Mouse (Mus musculus): ENCODE results near the gene Epb42. TPM values are rescaled to one million over a fixed set of nuclear protein-coding genes. Genes with fewer than 3 reads are reported as not detected.

The Epb42 gene
- total and polyA plus RNA-seq, 3 experiments = 0.09 to 0.41 TPM; not detected in 1

GRCm38 (mm10) chr2:121067116-121067515, 30.2 kb upstream of the Epb42 start:
- H3K27ac ChIP-seq = no peak overlapping the region
- H3K9ac ChIP-seq (ENCODE audit: low read depth, low read length) = no peak overlapping the region
- no peak for DNase-seq
- intact Hi-C loops (cut with DNase I) = no loop called here
- no peaks in the 10 kb centered on the region for H3K79me2 ChIP-seq (replicated peaks; ENCODE audit: control insufficient read depth, insufficient read depth, low read length)
- TF ChIP-seq CTCF (IDR thresholded peaks at IDR 0.05) = no peak
- no peak for TF ChIP-seq POLR2A (IDR thresholded peaks at IDR 0.05; ENCODE audit: insufficient read depth, low read depth, low read length)
- TF ChIP-seq EP300 (IDR thresholded peaks at IDR 0.05; ENCODE audit: insufficient read depth, low read depth, low read length) = no peak
- H3K4me3 ChIP-seq = no peak overlapping the region
- no peaks in the 10 kb centered on the region for H3K27me3 ChIP-seq (ENCODE audit: control insufficient read depth, insufficient read depth, low read length)
- H3K4me1 ChIP-seq (ENCODE audit: control insufficient read depth, insufficient read depth, low read length) = no peaks in the 10 kb centered on the region
- no peaks in the 10 kb centered on the region for H3K36me3 ChIP-seq (ENCODE audit: control insufficient read depth, insufficient read depth, low read length)
- WGBS = 60% methylated on average over 4 of the region's 4 CpGs

GRCm38 (mm10) chr2:121061315-121061714, 24.4 kb upstream of the Epb42 start:
- no peak for DNase-seq
- TF ChIP-seq POLR2A (IDR thresholded peaks at IDR 0.05; ENCODE audit: insufficient read depth, low read depth, low read length) = no peak
- TF ChIP-seq EP300 (IDR thresholded peaks at IDR 0.05; ENCODE audit: insufficient read depth, low read depth, low read length) = no peak
- no peak for TF ChIP-seq CTCF (IDR thresholded peaks at IDR 0.05)
- H3K4me3 ChIP-seq = no peak overlapping the region
- intact Hi-C loops (cut with DNase I) = no loop called here
- no peaks in the 10 kb centered on the region for H3K27me3 ChIP-seq (ENCODE audit: control insufficient read depth, insufficient read depth, low read length)
- H3K27ac ChIP-seq = no peak overlapping the region
- H3K36me3 ChIP-seq (ENCODE audit: control insufficient read depth, insufficient read depth, low read length) = no peaks in the 10 kb centered on the region
- no peaks in the 10 kb centered on the region for H3K4me1 ChIP-seq (ENCODE audit: control insufficient read depth, insufficient read depth, low read length)
- H3K9ac ChIP-seq (ENCODE audit: low read depth, low read length) = no peak overlapping the region
- 84% methylated on average over 2 of the region's 2 CpGs for WGBS
- no peaks in the 10 kb centered on the region for H3K79me2 ChIP-seq (replicated peaks; ENCODE audit: control insufficient read depth, insufficient read depth, low read length)

GRCm38 (mm10) chr2:121057997-121058396, 21.1 kb upstream of the Epb42 start:
- 49% methylated on average over 6 of the region's 6 CpGs for WGBS
- H3K4me3 ChIP-seq = no peak overlapping the region
- intact Hi-C loops (cut with DNase I) = no loop called here
- no peak overlapping the region for H3K9ac ChIP-seq (ENCODE audit: low read depth, low read length)
- H3K27me3 ChIP-seq (ENCODE audit: control insufficient read depth, insufficient read depth, low read length) = 0 out of 2 replicates have a peak, but pooled peaks cover 2% of the 10 kb centered on the region
- TF ChIP-seq EP300 (IDR thresholded peaks at IDR 0.05; ENCODE audit: insufficient read depth, low read depth, low read length) (no peak), POLR2A (IDR thresholded peaks at IDR 0.05; ENCODE audit: insufficient read depth, low read depth, low read length) (no peak), CTCF (IDR thresholded peaks at IDR 0.05) (no peak)
- H3K27ac ChIP-seq = no peak overlapping the region
- H3K79me2 ChIP-seq (replicated peaks; ENCODE audit: control insufficient read depth, insufficient read depth, low read length) = no peaks in the 10 kb centered on the region
- H3K4me1 ChIP-seq (ENCODE audit: control insufficient read depth, insufficient read depth, low read length) = no peaks in the 10 kb centered on the region; the same call in 1 of the 2 replicates
- no peak for DNase-seq
- no peaks in the 10 kb centered on the region for H3K36me3 ChIP-seq (ENCODE audit: control insufficient read depth, insufficient read depth, low read length)

DNA sequence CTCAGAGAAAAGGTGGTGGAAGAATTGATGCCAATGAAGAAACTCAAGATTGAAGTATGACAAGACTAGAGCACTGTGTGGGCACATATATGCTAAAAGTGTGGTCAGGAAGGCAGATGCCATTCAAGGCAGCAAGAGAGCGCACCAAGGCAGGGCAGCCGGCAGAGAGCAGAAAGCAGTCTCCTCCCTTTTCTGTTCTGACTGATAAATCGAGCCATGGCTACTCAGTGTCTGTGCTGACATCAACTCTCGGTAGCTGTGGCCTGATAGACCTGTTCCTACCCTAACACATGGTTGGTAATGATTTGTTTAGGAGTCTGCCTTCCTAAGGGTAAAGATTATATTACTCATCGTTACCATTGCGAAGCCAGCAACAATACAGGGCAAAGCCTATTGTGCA, 19.0 kb upstream of the Epb42 start:
- intact Hi-C loops (cut with DNase I) = no loop called here
- TF ChIP-seq POLR2A (IDR thresholded peaks at IDR 0.05; ENCODE audit: insufficient read depth, low read depth, low read length) (no peak), CTCF (IDR thresholded peaks at IDR 0.05) (no peak), EP300 (IDR thresholded peaks at IDR 0.05; ENCODE audit: insufficient read depth, low read depth, low read length) (no peak)
- Histone ChIP-seq H3K27me3 (ENCODE audit: control insufficient read depth, insufficient read depth, low read length) (0 out of 2 replicates have a peak, but pooled peaks cover 3% of the 10 kb centered on the region), H3K79me2 (replicated peaks; ENCODE audit: control insufficient read depth, insufficient read depth, low read length) (no peaks in the 10 kb centered on the region), H3K36me3 (ENCODE audit: control insufficient read depth, insufficient read depth, low read length) (no peaks in the 10 kb centered on the region), H3K4me1 (ENCODE audit: control insufficient read depth, insufficient read depth, low read length) (no peaks in the 10 kb centered on the region; the same call in 1 of the 2 replicates), H3K4me3 (no peak overlapping the region), H3K9ac (ENCODE audit: low read depth, low read length) (no peak overlapping the region), H3K27ac (no peak overlapping the region)
- WGBS = 87% methylated on average over 6 of the region's 6 CpGs
- DNase-seq = no peak

DNA sequence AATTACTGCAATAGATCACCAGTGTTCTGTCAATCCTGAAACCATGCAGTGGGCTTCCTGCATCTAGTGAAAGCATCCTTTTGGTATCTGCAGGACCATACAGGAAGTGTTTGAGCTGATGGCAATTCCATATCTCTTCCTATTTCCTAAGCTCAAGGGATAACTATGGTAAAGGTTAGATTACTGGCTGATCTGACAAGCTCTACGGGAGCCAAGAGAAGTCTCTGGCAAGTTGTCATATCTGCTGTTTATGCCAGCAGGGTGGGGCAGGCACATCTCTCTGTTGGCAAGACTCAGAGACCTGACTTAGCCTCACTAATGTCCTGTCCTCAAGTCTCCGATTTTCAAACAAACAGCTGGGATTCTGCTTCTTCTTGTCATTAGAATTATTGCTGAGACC, 17.2 kb upstream of the Epb42 start:
- intact Hi-C loops (cut with DNase I) = no loop called here
- Histone ChIP-seq H3K79me2 (replicated peaks; ENCODE audit: control insufficient read depth, insufficient read depth, low read length) (no peaks in the 10 kb centered on the region), H3K4me3 (no peak overlapping the region), H3K9ac (ENCODE audit: low read depth, low read length) (no peak overlapping the region), H3K27ac (no peak overlapping the region), H3K27me3 (ENCODE audit: control insufficient read depth, insufficient read depth, low read length) (0 out of 2 replicates have a peak, but pooled peaks cover 3% of the 10 kb centered on the region), H3K4me1 (ENCODE audit: control insufficient read depth, insufficient read depth, low read length) (no peaks in the 10 kb centered on the region; the same call in 1 of the 2 replicates), H3K36me3 (ENCODE audit: control insufficient read depth, insufficient read depth, low read length) (no peaks in the 10 kb centered on the region)
- TF ChIP-seq CTCF (IDR thresholded peaks at IDR 0.05) (no peak), EP300 (IDR thresholded peaks at IDR 0.05; ENCODE audit: insufficient read depth, low read depth, low read length) (no peak), POLR2A (IDR thresholded peaks at IDR 0.05; ENCODE audit: insufficient read depth, low read depth, low read length) (no peak)
- whole genome bisulfite sequencing = 16% methylated on average over 2 of the region's 2 CpGs
- no peak for DNase-seq

DNA sequence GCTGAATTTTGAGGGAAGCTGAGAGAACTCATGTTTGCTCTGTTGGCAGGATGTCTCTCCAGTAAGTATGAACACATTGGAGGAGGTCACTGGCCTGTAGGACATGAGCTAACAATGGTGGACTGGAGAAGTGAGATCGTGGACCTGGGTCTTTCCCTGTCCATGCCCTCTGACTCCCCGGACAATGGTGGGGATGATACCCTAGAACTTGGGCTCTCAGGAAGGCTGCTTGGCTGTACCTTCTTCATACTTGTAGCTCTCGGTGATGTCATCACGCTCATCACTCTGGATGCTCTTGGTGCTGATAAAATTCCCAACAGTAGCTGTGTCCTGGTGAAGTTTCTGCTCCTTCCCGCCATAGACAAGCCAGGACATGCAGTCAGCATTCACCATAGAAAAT, 15.3 kb upstream of the Epb42 start:
- no peaks in the 10 kb centered on the region for H3K79me2 ChIP-seq (replicated peaks; ENCODE audit: control insufficient read depth, insufficient read depth, low read length)
- no peak for TF ChIP-seq POLR2A (IDR thresholded peaks at IDR 0.05; ENCODE audit: insufficient read depth, low read depth, low read length)
- no peak for TF ChIP-seq CTCF (IDR thresholded peaks at IDR 0.05)
- TF ChIP-seq EP300 (IDR thresholded peaks at IDR 0.05; ENCODE audit: insufficient read depth, low read depth, low read length) = no peak
- H3K4me3 ChIP-seq = no peak overlapping the region
- no peaks in the 10 kb centered on the region for H3K36me3 ChIP-seq (ENCODE audit: control insufficient read depth, insufficient read depth, low read length)
- H3K27ac ChIP-seq = no peak overlapping the region
- 86% methylated on average over 5 of the region's 5 CpGs for WGBS
- intact Hi-C loops (cut with DNase I) = no loop called here
- no peak overlapping the region for H3K9ac ChIP-seq (ENCODE audit: low read depth, low read length)
- no peaks in the 10 kb centered on the region; the same call in 1 of the 2 replicates for H3K4me1 ChIP-seq (ENCODE audit: control insufficient read depth, insufficient read depth, low read length)
- 0 out of 2 replicates have a peak, but pooled peaks cover 3% of the 10 kb centered on the region for H3K27me3 ChIP-seq (ENCODE audit: control insufficient read depth, insufficient read depth, low read length)
- DNase-seq = no peak
